Mouse (Mus musculus) ovary, postnatal 36 days (tissue): ENCODE measurements around the gene Ttc9c.
"Not testable (repeated sequence)": the region's sequence is repeated elsewhere in the genome, so short reads cannot be mapped to it uniquely, and the experiment has no call there.

Experiments used
- DNase-seq: peaks from one replicate; pipeline ENCODE4 v3.0.0; 2022; ENCODE audit warnings: low spot score, mixed read lengths

Gene Ttc9c

DNA sequence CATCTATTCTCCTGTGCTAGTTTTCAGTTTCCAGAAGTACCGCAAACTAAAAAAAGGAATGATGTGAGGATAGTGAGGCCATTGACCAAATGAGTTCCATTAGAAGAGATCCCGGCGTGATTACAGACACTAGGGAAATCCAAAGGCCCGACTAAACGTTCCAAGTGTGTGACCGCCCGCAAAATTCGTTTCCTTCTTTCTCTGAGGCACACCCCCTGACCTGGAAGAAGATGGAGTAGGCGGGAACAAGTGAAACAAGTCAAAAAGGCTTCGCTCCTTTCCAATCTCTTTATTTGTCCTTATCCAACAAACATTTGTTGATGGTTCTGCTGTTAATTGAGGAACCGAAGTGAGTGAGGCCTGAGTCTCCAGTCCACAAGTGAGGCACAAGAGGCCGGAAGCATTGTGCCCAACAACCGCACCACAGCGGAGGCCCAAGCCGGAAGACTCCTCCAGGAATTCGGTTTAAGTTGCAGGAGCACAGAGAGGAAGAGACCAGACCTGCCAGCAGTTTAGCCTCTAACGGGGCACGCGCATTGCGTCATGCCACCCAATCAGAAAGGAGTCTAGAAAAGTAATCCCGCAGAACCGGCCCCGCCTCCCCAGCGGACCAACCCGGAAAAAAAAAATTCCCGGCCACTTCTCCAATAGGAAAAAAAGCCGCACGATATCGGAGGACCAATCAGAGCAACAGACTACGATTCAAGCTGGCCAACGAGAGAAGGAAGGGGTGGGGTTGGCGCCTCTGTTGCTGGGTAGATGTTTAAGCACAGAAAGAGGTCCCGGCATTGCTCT is at the start of gene Ttc9c:
Ttc9c (minus strand) TSS at position 533 of the 795 bp plus-strand sequence.
- DNase-seq = peak; percentile 94

DNA sequence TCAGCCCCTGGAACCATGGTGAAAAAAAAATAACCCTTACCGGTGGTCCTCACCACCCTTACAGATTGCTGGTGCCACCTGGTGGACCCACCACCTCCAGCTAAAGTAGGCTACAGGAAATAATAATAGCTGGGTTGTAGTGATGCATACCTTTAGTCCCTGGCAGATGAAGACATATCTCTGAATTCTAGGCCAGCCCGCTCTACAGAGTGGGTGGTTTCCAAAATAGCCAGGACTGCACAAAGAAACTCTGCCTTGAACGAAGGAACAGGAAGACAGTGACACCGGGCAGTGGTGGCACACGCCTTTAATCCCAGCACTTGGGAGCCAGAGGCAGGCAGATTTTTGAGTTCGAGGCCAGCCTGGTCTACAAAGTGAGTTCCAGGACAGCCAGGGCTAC is 45.1 kb upstream of the Ttc9c start:
- DNase-seq = no peak

DNA sequence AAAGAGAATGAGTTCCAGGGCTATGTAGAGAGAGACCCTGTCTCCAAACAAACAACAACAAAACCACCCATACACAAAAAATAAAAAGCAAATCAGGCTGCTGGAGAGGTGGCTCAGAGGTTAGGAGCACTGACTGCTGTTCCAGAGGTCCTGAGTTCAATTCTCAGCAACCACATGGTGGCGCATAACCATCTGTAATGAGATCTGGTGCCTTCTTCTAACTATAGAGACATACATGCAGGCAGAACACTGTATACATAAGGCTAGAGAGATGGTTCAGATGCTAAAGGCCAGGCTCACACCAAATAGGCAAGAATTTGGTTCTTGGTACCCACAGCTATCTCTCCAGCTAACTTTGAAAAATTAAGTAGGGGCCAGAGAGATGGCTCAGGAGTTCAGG is 39.9 kb upstream of the Ttc9c start:
- no peak for DNase-seq

DNA sequence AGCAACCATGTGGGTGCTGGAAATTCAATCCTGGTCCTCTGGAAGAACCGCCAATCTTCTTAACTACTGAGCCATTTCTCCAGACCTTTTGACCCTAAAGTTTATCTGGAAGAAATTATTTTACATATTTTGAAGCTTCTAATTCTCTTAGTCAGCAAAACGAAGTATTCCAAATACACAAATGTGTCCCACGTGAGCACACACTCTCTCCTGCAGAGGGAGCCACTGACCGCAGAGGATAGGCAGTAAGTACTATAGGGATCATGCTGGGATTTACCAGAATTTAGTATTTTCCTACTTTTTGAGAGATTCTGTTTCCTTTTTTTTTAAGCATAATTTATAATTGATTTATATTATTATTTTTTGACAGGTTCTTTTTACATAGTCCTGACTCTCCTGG is 38.6 kb upstream of the Ttc9c start:
- DNase-seq = no peak

DNA sequence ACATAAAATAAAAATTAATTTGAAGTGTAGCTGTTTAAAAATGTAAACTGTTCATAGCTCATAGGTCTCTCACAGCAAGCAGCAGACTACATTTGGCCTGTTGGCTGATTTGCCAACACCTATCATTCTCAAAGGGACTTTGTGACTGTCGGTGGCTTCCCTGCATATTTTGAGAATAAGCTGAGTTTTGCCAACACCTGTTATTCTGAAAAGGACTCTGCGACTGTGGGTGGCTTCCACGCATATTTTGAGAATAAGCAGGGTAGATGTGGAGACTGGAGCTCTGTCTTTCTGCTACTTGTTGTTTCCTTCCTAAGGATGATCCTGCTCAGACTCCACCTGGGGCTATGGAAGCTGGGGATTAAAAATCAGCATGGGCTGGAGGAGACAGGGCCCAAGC is 34.0 kb upstream of the Ttc9c start:
- no peak for DNase-seq

DNA sequence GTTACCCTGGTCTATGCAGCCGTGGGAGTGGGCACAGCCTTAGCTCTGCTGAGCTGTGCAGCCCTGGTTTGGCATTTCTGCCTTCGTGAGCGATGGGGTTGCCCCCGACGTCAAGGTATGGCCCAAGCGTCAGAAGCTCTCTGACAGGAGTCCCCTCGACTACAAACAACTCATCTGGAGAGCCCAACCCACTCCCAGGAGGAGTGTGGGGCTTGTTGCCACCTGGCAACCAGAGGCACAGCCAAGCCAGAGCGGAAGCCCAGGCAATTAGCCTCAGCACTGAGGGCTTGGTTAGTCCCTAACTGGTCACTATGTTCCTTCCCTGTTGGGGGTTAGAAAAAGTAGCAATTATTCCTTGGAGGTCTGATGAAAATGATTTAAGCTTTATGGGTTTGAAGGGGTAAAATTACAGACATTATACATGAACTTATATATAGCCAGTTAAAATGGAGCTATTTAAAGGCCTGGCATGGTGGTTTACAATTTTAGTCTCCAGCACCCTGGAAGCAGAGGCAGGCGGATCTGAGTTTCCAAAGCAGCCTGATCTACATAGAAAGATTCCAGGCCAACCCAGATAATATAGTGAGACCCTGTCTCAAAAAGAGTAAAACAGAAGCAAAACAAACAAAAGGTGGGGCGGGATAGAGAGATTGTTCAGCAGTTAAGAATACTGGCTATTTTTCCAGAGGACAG is 33.2 kb upstream of the Ttc9c start:
- no peak for DNase-seq

DNA sequence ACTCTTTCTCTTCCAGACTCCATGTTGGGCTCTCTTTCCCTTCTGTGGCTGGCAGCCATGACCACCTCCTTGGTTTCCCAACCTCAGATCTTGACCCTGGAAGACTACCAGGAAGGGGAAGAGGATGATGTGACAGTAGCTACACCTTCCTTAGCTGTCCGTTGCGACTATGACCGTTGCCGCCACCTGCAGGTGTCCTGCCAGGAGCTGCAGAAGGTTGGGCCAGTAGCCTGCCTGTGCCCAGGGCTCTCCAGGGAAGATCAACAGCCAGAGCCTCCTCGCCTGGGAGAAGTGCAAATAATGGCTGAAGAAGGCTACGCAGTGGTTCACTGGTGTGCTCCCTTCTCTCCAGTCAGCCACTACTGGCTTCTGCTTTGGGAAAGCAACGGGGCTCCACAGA is 32.5 kb upstream of the Ttc9c start:
- no peak for DNase-seq

DNA sequence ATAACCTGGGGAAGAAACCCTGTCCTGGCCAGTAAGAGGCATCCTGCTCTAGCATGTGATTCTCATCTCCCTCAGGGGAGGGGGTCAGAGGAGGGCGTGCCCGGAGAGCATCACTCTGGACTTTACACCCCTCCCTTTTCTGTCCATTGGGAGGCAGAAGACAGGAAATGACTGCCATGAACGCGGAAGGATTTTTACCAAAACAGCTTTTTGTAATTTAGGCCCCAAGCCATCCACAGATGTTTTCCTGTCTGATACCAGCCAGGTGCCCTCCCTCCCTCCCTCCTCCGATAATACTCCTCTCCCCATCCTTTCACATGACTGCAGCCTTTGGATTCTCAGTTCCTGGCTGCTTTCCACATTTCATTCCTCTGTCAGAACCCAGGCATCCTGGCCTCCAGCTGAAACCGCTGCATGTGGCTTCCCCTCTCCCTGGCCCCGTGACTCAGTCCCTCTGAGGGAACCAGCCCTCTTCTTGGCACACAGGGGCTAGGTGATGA is 31.3 kb upstream of the Ttc9c start, which contains the start of gene Lrrn4cl:
Lrrn4cl (plus strand) TSS at position 367 of the 500 bp plus-strand sequence.
- no peak for DNase-seq

DNA sequence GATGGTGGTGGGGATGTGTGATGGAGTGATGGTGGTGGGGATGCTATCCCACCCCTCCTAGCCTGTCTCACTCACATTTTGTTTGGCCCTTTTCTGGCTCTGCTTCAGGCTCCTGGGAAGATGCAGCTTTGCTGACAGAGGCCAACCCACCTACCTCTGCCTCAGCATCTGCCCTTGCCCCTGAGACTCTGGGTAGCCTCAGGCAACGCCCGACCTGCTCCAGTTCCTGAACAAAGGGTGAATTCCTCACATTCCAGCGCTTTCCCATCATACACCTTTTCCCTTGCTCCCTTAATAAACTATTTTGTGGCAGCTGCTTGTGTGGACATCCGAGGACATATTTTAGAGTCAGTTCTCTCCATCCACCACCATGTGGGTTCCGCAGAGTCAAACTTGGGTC is 29.2 kb upstream of the Ttc9c start:
- DNase-seq = no peak

DNA sequence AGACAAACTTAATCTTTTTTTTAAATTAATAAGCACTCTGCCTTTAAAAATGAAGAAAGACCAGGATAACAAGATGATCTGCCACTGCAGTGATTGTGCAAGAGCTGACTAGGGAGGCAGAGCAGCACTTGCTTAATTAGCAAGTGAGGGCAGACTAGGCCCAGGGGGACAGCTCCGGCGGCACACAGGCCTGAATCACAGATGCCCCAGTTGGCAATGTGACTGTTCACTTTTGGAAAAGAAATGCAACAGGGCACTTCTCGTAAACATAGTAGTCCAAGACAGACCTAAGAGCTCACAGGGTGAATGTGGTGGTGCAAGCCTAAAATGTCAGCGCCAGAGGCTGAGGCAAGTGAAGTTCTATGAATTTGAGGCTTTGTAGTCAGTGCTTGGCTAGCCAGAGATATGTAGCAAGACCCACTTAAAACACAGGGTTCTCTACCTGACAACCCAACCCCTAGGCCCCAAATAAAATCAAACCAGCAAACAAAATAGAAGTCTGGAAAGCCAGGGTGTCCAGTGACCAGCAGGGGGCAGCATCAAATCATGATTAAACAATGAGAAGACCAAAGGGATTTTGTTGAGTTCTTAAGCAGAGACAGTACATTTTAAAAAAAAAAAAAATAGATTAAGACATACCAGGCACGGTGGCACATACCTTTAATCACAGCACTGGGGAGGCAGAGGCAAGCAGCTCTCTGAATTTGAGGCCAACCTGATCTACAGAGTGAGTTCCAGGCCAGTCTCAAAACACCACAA is 25.4 kb upstream of the Ttc9c start:
- peak; percentile 62 for DNase-seq

DNA sequence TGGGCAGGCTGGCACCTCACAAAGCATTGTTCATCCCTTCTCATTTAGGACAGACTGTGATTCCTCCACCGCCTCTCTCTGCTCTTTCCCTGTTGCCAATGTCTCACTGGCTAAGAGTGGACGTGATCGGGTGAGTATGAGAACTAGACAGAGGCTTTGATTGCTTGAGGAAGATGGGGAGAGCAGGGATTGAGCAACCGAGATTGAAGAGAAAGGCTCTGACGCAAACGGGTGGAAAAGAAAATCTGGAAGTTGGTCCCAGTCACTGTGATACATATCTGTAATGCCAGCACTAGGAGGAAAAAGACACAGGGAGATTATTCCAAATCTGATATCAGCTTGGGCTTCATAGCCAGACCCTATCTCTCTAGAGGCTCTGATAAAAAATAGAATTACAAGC is 23.8 kb upstream of the Ttc9c start:
- no peak for DNase-seq

DNA sequence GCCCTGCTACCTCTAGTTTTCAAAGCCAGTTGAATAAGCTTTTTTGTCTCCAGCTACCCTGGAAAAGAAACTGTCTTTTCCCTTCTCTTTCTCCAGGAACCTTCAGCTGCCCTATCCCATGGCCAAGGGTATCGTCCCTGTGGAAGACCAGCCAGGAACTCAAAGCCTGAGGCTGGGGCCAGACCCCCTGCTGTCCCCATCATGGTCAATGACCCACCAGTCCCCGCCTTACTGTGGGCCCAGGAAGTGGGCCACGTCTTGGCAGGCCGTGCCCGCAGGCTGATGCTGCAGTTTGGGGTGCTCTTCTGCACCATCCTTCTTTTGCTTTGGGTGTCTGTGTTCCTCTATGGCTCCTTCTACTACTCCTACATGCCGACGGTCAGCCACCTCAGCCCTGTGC is 21.9 kb upstream of the Ttc9c start:
- DNase-seq = no peak

DNA sequence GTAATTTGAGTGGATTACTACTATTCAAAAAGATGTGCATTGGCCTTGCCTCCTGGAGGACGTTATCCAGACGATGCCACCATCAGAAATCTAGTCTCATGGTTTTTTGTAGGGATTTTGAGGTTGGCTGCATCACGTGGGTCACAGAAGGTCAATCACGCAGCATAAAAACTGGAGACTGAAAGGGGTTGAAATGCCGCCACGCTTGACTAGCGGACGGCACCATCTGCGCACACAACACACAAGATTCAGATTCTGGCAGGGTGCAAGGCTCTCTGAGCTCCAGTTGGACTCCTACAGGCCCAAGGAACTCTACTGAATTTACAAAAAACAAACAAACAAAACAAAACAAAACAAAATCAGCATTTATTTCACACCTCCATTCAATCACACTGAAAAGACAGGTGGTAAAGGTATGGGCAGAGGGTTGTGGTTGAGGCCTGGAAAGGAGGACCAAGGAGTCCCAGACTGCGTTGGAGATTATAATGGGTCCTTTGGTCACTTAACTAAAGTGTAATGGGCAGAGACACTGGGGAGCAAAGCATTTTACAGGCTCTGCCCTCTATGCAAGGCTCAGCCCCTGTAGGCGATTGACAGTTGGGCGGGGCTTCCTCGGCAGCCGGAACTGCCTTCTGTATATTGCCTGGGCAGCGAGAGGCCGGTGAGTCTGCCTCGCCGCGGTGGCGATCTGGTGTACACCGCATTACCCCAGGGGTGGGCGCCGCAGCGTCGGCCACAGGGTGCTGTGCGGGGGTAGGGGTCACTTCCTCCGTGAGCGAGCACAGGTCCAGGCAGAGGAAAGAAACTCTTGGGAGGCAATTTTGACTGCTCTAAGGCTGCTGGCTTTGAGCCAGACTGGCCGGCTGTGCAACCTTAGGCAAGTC is 21.0 kb upstream of the Ttc9c start:
- peak; percentile 74 for DNase-seq

DNA sequence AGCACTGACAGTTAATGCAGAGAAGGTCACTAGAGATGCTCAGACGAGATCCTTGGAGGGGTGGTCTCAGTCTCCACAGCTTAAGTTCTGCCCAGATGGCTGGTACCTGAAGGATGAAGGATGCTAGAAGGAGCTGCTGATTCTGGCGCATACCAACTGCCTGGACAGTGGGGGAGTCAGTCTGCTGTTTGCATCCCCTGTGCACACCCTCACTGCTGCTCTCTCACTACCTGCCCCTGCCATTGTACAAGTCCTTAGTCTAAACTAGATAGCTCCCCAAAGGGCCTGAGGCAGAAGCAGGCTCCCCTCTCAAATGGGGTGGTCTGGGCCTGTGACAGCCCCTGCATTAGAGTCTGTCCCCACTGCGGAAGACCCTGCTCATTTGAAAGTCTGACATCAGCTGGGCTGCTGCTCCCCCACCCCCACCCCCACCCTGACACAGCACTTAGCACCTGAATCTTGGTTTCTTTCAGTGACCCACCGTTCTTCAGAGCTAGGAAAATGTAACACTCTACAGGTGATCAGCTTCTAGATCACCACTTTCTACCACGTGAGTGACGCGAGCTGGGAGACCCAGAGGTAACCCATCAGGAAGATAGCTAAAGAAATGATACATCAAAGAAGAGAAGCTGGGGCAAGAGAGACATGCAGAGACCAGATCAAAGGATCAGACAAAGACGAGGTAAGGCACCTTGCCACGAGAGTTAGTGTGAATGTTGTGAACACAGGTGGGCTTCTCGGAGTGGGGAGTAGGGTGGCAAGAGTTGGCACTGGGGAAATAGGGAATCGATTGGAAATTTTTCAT is 20.2 kb upstream of the Ttc9c start, which contains the start of gene Gng3:
Gng3 (minus strand) TSS at position 92 of the 805 bp plus-strand sequence.
- no peak for DNase-seq

DNA sequence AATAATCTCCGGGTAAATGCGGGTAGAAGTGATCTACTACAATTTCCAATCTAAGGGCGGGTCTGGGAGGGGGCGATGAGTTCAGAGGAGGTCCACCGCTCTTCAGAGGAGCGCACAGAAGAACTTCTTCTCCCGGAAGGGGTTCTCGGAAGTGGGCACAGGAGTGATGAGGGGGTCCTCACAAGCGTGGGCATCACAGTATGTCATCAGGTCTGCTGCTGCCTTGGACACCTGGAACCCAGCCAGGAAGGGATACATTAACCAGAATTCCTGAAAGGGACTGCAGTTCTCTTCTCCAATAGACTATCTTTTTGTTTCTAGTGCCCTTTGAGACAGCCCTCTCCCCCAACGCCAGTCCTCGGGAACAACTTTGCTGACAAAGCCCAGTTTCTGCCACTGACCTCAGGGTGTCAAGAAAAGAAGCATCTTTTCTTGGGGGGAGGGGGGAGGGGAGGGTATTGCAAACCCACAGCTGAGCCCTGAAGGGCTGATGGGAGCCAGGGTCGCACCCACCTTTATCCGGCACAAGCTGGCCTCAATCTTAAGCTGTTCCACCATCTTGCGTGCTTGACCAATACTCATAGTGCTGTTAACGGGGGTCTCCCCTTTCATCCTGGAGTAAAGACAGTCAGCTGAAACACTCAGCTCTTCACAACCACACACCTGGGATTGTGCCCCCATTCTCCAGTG is 19.1 kb upstream of the Ttc9c start:
- no peak for DNase-seq

DNA sequence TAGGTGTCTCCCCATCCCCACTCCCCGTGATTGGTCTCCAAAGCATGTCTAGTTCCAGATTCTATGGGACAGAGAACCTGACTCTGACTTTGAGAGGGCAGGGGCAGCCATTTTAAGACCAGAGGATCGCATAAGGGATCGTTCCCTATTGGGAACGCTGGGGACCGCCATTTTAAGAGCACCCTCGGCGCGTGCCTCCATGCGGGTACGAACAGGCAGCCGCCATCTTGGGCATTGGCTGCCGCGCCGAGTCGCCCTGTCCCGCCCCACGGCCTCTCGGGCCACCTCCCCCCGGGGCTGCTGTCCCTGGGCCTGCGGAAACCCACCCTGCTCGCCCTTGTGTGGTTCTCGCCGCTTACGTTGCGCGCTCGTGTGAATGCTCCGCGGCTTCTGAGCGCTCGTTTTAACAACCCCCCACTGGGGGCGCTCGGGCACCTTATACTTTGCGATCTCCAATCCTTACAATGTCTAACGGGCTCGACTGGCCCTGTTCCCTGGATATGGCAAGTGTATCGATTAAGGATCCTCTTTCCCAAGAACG is 18.2 kb upstream of the Ttc9c start, which contains the start of gene Bscl2:
Bscl2 (plus strand) TSS at position 217 of the 541 bp plus-strand sequence.
- DNase-seq = peak; percentile 80

DNA sequence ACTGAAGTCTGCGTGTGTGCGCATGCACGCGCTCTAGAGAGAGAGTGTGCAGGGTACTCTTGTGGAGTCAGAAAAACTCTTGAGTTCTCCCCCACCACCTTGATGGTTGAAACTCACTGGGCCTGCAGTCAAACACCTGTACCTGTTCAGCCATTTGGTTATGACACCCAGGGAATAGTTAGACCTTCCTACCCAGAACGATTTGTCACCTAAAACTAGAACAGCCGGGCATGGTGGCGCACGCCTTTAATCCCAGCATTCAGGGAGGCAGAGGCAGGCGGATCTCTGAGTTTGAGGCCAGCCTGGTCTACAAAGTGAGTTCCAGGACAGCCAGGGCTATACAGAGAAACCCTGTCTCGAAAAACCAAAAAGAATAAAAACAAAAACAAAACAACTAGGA is 17.2 kb upstream of the Ttc9c start:
- DNase-seq = not testable (repeated sequence)

DNA sequence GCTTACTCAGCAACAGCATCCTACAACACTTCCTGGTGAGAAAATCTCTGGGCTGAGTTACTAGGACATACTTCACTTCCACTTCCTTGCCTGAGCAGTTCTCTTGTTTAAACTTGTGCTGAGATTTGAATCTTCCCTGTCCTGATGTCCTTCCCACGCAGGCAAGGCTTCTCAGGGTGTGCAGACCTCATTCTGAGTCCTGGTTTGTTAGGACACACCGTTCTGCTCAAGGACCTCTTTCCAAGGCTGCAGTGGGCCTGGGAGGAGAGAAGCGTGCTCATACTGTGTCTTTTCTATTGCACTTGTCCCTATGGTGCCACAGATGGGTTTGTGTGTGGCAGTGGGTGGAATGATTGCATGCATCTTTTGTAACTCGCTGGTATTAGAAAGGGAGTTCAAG is 13.8 kb upstream of the Ttc9c start:
- DNase-seq = no peak

DNA sequence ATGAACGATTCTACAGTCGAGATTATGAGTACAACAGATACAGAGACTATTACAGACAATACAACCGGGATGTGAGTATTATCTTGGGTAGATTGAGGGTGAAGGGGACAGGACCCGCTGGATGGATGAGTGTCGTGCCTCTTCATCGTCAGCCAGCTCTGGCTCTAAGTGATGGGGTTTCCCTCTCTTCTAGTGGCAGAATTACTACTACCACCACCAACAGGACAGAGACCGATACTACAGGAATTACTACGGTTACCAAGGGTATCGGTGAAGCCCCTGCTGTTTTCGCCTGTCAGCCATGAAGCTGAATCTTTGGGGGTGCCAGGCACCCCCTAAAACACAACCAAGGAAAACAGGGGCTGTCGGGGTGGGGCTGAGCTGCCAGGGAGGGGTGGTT is 12.1 kb upstream of the Ttc9c start:
- DNase-seq = no peak

DNA sequence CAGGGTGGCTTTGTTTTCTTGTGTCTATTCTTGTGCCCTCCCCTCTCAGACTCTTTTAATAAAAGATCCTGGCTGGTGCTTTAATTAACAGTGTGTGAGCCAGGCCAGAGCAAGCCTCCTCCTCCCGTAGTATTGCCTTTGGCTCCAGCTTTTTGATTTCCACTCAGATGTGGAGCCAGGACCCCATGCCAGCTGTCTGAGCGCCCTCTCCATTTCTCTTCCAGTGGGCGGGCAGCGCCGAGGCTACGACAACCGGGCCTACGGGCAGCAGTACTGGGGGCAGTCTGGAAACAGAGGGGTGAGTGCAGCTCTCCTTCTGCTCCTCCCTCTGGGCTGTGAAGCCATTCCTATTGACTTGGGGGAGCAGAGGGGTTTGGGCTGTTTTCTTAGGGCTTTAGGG is 11.5 kb upstream of the Ttc9c start:
- no peak for DNase-seq
